Mouse (Mus musculus) hindbrain, embryonic 12.5 days (tissue): Measurements from ENCODE around the gene Rasgrp3. TPM values are rescaled to one million over a fixed set of nuclear protein-coding genes. Genes with fewer than 3 reads are reported as not detected.
"Not testable (repeated sequence)": the region's sequence is repeated elsewhere in the genome, so short reads cannot be mapped to it uniquely, and the experiment has no call there.

Experiments used
- ATAC-seq: fragments of 200-750 bp; cut with Nextera tagmentation; 2 replicates; pipeline ENCODE4 v1.8.0; 2017; ENCODE audit warnings: moderate TSS enrichment; ENCODE audit not compliant: low FRiP score
- H3K27ac ChIP-seq: fragments of 300-500 bp; sonication (generic); 2 replicates; pipeline ENCODE4 v1.5.1; 2016; ENCODE audit warnings: mild to moderate bottlenecking
- H3K27me3 ChIP-seq: fragments of 300-500 bp; sonication (generic); 2 replicates; pipeline ENCODE4 v1.6.1; 2016; ENCODE audit warnings: mild to moderate bottlenecking
- H3K36me3 ChIP-seq: fragments of 300-500 bp; sonication (generic); 2 replicates; pipeline ENCODE4 v1.6.1; 2016; ENCODE audit warnings: mild to moderate bottlenecking
- H3K4me1 ChIP-seq: fragments of 300-500 bp; sonication (generic); 2 replicates; pipeline ENCODE4 v1.6.1; 2016
- H3K4me2 ChIP-seq: fragments of 300-500 bp; sonication (generic); replicated peaks from 2 replicates; pipeline ENCODE4 v1.6.1; 2016; ENCODE audit warnings: mild to moderate bottlenecking
- H3K4me3 ChIP-seq: fragments of 300-500 bp; sonication (generic); 2 replicates; pipeline ENCODE4 v1.5.1; 2016; ENCODE audit warnings: mild to moderate bottlenecking
- H3K9ac ChIP-seq: fragments of 300-500 bp; sonication (generic); 2 replicates; pipeline ENCODE4 v1.6.1; 2016; ENCODE audit warnings: mild to moderate bottlenecking, moderate library complexity
- H3K9me3 ChIP-seq: fragments of 300-500 bp; sonication (generic); replicated peaks from 2 replicates; pipeline ENCODE4 v1.6.1; 2016; ENCODE audit warnings: mild to moderate bottlenecking
- WGBS: fragments of 180-500 bp; shearing (Covaris S2); methylation state at CpG from one replicate; pipeline ENCODE4 v1.1.7; 2016; 5-methylcytosine and 5-hydroxymethylcytosine counted together
- polyA plus RNA-seq: library from polyadenylated mRNA; unstranded; fragments of >200 nt; fragmentation: Nextera tagmentation; extraction: Ambion mirVana; gene quantifications from 2 replicates; pipeline ENCODE4 v1.2.1, GENCODE M21; 2016

Rasgrp3 gene
- polyA plus RNA-seq, 1 experiment from 2014 or later: 8.0 TPM

GRCm38 (mm10) chr17:75440619-75441018 is 4.9 kb downstream of the Rasgrp3 start:
- Histone ChIP-seq H3K27me3 (no peaks in the 10 kb centered on the region), H3K4me2 (no peak overlapping the region), H3K4me1 (0 out of 2 replicates have a peak, but pooled peaks cover 3% of the 10 kb centered on the region), H3K27ac (peak overlapping the region; percentile 67; the same call in 1 of the 2 replicates), H3K36me3 (no peaks in the 10 kb centered on the region), H3K9ac (no peak overlapping the region), H3K4me3 (no peak overlapping the region), H3K9me3 (no peaks in the 10 kb centered on the region)
- ATAC-seq: peak; percentile 49; the same call in 1 of the 2 replicates
- WGBS: 46% methylated on average over 7 of the region's 7 CpGs

GRCm38 (mm10) chr17:75441260-75441830 is 5.6 kb downstream of the Rasgrp3 start:
- Histone ChIP-seq H3K27ac (peak overlapping the region; percentile 67; the same call in 1 of the 2 replicates), H3K36me3 (no peaks in the 10 kb centered on the region), H3K9me3 (no peaks in the 10 kb centered on the region), H3K27me3 (no peaks in the 10 kb centered on the region), H3K4me1 (0 out of 2 replicates have a peak, but pooled peaks cover 3% of the 10 kb centered on the region), H3K9ac (no peak overlapping the region), H3K4me3 (no peak overlapping the region), H3K4me2 (no peak overlapping the region)
- peak; percentile 17; the same call in 1 of the 2 replicates for ATAC-seq
- 80% methylated on average over 5 of the region's 5 CpGs for WGBS

- no peak overlapping the region for H3K9ac ChIP-seq
- WGBS: 97% methylated on average over 8 of the region's 8 CpGs
Observed at GRCm38 (mm10) chr17:75442352-75442751, 6.7 kb downstream of the Rasgrp3 start.

GRCm38 (mm10) chr17:75443064-75443621 is 7.4 kb downstream of the Rasgrp3 start:
- no peak for ATAC-seq
- H3K9me3 ChIP-seq: no peaks in the 10 kb centered on the region
- H3K27me3 ChIP-seq: no peaks in the 10 kb centered on the region
- H3K9ac ChIP-seq: no peak overlapping the region
- H3K4me2 ChIP-seq: no peak overlapping the region
- 77% methylated on average over 6 of the region's 6 CpGs for WGBS
- no peak overlapping the region for H3K27ac ChIP-seq
- 0 out of 2 replicates have a peak, but pooled peaks cover 2% of the 10 kb centered on the region for H3K4me1 ChIP-seq
- no peaks in the 10 kb centered on the region for H3K36me3 ChIP-seq
- H3K4me3 ChIP-seq: no peak overlapping the region

More at GRCm38 (mm10) chr17:75442352-75442751, 6.7 kb downstream of the Rasgrp3 start:
- no peak for ATAC-seq
- H3K4me3 ChIP-seq: no peak overlapping the region
- H3K4me2 ChIP-seq: no peak overlapping the region
- no peaks in the 10 kb centered on the region for H3K27me3 ChIP-seq
- no peaks in the 10 kb centered on the region for H3K36me3 ChIP-seq
- no peak overlapping the region for H3K27ac ChIP-seq
- 0 out of 2 replicates have a peak, but pooled peaks cover 3% of the 10 kb centered on the region for H3K4me1 ChIP-seq
- H3K9me3 ChIP-seq: no peaks in the 10 kb centered on the region

GRCm38 (mm10) chr17:75448257-75448656 is 12.6 kb downstream of the Rasgrp3 start:
- H3K27ac ChIP-seq: no peak overlapping the region
- 91% methylated on average over 3 of the region's 3 CpGs for WGBS
- no peaks in the 10 kb centered on the region for H3K27me3 ChIP-seq
- H3K4me2 ChIP-seq: no peak overlapping the region
- no peak overlapping the region for H3K4me3 ChIP-seq
- H3K9me3 ChIP-seq: no peaks in the 10 kb centered on the region
- no peaks in the 10 kb centered on the region for H3K4me1 ChIP-seq
- no peak overlapping the region for H3K9ac ChIP-seq
- ATAC-seq: no peak
- no peaks in the 10 kb centered on the region for H3K36me3 ChIP-seq

GRCm38 (mm10) chr17:75449022-75449421 is 13.3 kb downstream of the Rasgrp3 start:
- no peaks in the 10 kb centered on the region for H3K27me3 ChIP-seq
- no peak overlapping the region for H3K4me3 ChIP-seq
- no peaks in the 10 kb centered on the region for H3K4me1 ChIP-seq
- ATAC-seq: no peak
- H3K27ac ChIP-seq: no peak overlapping the region
- H3K9me3 ChIP-seq: no peaks in the 10 kb centered on the region
- no peaks in the 10 kb centered on the region for H3K36me3 ChIP-seq
- H3K9ac ChIP-seq: no peak overlapping the region
- WGBS: 77% methylated on average over 1 of the region's 1 CpGs
- H3K4me2 ChIP-seq: no peak overlapping the region

- no peak for ATAC-seq
- H3K27me3 ChIP-seq: no peaks in the 10 kb centered on the region
- no peak overlapping the region for H3K4me3 ChIP-seq
- no peaks in the 10 kb centered on the region for H3K36me3 ChIP-seq
- no peak overlapping the region for H3K9ac ChIP-seq
- H3K4me1 ChIP-seq: no peaks in the 10 kb centered on the region
- H3K9me3 ChIP-seq: no peaks in the 10 kb centered on the region
- WGBS: 80% methylated on average over 4 of the region's 4 CpGs
- H3K27ac ChIP-seq: no peak overlapping the region
- no peak overlapping the region for H3K4me2 ChIP-seq
Observed at GRCm38 (mm10) chr17:75452313-75452712, 16.6 kb downstream of the Rasgrp3 start.

- no peak overlapping the region for H3K27ac ChIP-seq
- no peaks in the 10 kb centered on the region for H3K4me1 ChIP-seq
- no peaks in the 10 kb centered on the region for H3K36me3 ChIP-seq
- no peak overlapping the region for H3K9ac ChIP-seq
- no peak overlapping the region for H3K4me3 ChIP-seq
- no peak for ATAC-seq
- no peak overlapping the region for H3K4me2 ChIP-seq
- H3K27me3 ChIP-seq: no peaks in the 10 kb centered on the region
- H3K9me3 ChIP-seq: no peaks in the 10 kb centered on the region
Observed at GRCm38 (mm10) chr17:75453639-75454038, 17.9 kb downstream of the Rasgrp3 start.

- not testable (repeated sequence) for H3K9ac ChIP-seq, H3K36me3 ChIP-seq, H3K4me1 ChIP-seq, H3K27ac ChIP-seq, H3K4me3 ChIP-seq, H3K9me3 ChIP-seq, ATAC-seq, H3K4me2 ChIP-seq, H3K27me3 ChIP-seq
- 88% methylated on average over 9 of the region's 9 CpGs for WGBS
Observed at GRCm38 (mm10) chr17:75456096-75456495, 20.4 kb downstream of the Rasgrp3 start.

GRCm38 (mm10) chr17:75460621-75461020 is 24.9 kb downstream of the Rasgrp3 start:
- H3K4me1 ChIP-seq: peaks cover 6% of the 10 kb centered on the region; the same call in 1 of the 2 replicates
- no peak overlapping the region for H3K4me3 ChIP-seq
- no peaks in the 10 kb centered on the region for H3K36me3 ChIP-seq
- ATAC-seq: no peak
- no peak overlapping the region for H3K9ac ChIP-seq
- no peak overlapping the region for H3K4me2 ChIP-seq
- 93% methylated on average over 6 of the region's 6 CpGs for WGBS
- no peaks in the 10 kb centered on the region for H3K27me3 ChIP-seq
- no peak overlapping the region for H3K27ac ChIP-seq
- no peaks in the 10 kb centered on the region for H3K9me3 ChIP-seq

GRCm38 (mm10) chr17:75461771-75462170 is 26.1 kb downstream of the Rasgrp3 start:
- H3K27me3 ChIP-seq: no peaks in the 10 kb centered on the region
- no peaks in the 10 kb centered on the region for H3K36me3 ChIP-seq
- ATAC-seq: no peak
- H3K4me3 ChIP-seq: no peak overlapping the region
- no peak overlapping the region for H3K4me2 ChIP-seq
- no peak overlapping the region for H3K9ac ChIP-seq
- no peak overlapping the region for H3K27ac ChIP-seq
- H3K4me1 ChIP-seq: peaks cover 6% of the 10 kb centered on the region; the same call in 1 of the 2 replicates
- WGBS: 85% methylated on average over 1 of the region's 1 CpGs
- no peaks in the 10 kb centered on the region for H3K9me3 ChIP-seq

GRCm38 (mm10) chr17:75463223-75463622 is 27.5 kb downstream of the Rasgrp3 start:
- H3K4me2 ChIP-seq, H3K9ac ChIP-seq, ATAC-seq, H3K4me3 ChIP-seq, H3K4me1 ChIP-seq, H3K36me3 ChIP-seq, H3K9me3 ChIP-seq, H3K27me3 ChIP-seq, H3K27ac ChIP-seq: not testable (repeated sequence)
- WGBS: 92% methylated on average over 1 of the region's 1 CpGs

GRCm38 (mm10) chr17:75463645-75464044 is 27.9 kb downstream of the Rasgrp3 start:
- Histone ChIP-seq H3K4me3 (no peak overlapping the region), H3K36me3 (no peaks in the 10 kb centered on the region), H3K27ac (no peak overlapping the region), H3K4me1 (peaks cover 6% of the 10 kb centered on the region; the same call in 1 of the 2 replicates), H3K27me3 (no peaks in the 10 kb centered on the region), H3K4me2 (no peak overlapping the region), H3K9ac (no peak overlapping the region), H3K9me3 (no peaks in the 10 kb centered on the region)
- WGBS: 86% methylated on average over 2 of the region's 2 CpGs
- ATAC-seq: no peak
